Mouse (Mus musculus) kidney, adult 11 months (tissue): Measurements from ENCODE around the gene Art4.

Experiments
- DNase-seq: peaks from one replicate; pipeline ENCODE4 v3.0.0; 2022

Gene Art4

DNA sequence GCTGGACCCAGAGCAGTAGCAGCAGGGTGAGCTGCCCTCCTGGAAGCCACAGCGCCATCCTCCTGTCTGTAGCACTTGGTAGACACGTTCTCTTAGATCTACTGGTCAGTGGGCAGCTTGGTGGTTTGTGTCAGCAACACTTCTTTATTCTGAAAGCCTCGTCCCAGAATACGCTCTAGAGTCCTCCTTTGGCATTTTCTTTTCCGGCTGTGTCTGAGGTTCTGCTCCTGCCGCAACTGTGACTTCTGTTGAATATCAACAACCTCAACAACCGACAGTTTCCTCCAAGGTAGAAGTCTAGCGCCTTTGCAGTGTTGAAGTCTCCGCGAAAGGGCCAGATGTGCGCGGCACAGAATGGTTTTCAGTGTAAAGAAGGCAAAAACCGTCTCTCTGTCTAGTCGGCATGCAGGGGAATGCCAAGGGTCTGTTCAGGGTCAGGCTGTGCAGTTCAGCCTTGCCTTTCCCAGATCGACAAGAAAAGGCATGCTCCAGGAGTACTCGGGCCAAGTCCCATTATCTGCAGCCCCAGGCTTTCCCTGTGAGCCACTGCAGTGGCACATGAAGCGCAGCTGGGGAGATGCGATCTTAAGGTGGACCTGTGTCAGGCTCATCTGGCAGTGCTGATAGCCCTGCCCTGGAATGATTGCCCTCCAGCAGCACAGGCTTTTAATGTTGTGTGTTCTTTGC, at the start of gene Art4:
Art4 (minus strand) TSS at position 548 of the 687 bp plus-strand sequence.
- no peak for DNase-seq

DNA sequence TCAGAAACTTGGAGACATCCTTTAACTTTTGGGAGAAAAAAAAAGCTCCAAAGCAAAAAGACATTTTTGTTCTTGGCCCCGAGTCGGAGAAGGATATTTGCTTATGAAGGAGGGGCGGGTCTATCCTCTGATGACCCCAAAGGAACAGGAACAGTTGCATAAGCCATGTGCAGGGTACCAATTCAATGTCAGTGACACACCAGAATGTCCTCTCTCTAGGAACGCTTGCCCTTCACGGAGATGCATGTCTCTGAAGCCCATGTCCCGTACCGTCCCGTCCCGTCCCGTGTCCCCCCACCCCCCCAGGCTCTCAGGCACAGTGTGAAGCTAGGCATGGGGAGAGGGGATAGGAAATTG, 49.4 kb upstream of the Art4 start:
- peak; percentile 14 for DNase-seq

DNA sequence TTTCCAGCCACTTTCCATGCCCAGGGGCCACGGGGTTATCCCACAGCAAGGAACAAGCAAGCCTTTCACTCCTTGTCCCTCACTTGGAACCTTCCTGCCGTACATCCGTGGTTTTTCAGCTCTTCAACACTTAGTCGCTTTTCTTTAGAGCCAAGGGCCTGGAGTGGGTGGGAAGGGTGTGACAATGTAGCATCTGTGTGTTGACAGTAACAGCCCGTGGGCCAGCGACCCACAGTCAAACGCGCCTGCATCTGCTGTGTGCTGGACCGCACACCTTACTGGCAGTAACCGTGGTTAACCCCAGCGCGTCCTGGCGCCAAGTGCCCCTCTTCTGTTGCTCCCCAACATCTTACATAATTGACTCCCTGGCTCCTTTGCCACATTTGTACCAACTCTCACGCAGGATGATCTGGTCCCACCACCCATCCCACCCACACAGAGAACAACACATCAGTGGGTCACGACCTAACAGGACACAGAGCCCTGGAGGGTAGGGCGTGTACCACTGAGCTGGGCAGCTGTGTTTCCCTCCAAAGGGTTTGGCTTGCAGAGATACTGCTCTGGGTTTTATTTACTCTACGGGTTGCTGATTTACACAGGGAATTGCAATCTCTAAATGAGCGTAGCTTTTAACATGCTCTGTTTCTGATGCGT, 48.9 kb upstream of the Art4 start:
- no peak for DNase-seq

DNA sequence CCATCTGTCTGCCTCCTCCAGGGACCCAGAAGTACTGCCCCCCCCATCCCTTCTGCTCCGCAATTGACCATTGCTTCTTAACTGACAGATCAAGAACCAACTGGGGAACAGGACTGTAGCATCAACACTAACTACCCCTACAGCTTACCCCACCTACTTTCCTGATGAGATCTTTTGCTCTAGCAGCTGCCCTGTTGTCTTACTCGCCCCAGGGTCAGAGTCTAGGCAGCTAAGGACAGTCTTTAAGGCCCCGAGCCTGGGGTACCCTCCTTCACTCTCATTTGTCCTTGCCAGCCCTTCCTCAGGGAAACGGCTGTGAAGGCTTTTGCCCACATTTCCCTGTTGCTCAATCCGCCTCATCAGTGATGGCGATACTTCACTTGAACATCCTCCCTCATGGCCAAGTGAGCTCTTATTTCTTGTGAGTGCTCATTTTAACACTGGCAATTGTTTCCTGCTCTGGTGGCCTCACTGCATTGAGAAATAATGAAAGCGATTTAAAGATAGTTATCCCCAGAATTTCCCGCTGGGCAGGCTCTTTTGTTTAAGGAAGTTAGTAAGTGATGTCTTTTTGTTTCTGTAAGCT, 46.4 kb upstream of the Art4 start:
- no peak for DNase-seq

DNA sequence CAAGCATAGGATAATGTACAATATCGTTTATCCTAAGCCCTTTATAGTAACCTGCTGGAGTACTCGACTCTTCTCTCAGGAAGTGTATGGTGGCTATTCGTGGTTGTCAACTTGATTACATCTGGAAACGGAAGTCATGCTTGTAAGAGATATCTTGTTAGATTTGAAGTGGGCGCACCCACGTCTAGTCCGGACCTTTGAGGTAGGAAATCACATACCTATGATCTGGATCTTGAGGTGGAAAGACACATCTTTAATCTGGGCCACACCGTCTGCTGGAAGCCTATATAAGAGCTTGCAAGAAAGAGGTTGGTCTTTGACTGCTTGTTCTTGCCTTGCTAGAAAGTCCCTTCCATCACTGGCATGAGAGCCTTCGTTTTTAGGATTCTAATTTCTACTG, 45.0 kb upstream of the Art4 start:
- DNase-seq: no peak

DNA sequence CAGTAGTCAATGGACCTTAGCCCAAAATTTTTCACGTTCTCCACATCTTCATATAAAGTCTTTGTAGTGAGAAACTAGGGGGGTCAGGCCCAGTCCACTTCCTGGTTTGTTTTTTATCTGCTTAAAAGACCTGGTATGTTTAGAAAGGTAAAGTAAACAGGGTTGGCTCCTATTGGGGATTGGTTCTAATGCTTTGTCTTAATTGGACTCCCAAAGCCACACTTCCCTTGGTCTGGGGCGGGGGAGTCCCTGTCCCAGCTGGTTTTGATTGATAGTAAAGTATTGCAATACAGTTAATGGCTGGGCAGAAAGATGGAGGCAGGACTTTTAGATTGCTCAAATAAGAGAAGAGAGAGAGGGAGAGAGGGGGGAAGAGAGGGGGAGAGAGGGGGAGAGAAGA, 43.5 kb upstream of the Art4 start:
- DNase-seq: no peak

DNA sequence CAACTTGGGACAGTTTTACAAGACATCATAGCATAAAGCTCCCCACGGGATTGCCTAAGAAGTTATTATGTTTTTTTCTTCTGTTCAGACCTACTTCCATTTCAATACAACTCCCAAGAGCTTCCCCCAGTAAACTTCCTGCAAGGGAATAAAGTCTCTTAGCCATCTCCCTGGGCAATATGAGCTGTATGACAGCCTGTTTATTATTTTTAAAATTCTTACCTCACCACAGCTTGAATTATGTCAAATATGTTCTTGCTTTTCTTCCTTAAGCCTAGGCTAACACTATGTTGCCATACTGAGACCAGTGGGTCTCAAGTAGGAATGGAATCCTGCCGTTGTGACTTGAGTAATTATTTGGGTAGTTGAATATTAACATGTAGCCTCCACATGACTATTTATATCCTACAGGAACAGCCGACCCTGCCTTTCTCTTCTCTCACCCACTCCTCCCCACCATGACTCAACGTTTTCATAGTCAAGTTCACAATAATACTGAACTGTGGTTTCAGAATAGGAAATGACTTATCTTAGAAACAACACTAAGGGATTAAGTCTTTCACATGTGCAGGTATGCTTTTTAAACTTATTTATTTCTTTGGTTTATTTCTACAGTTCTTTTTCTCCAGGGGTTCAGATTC, 43.0 kb upstream of the Art4 start:
- no peak for DNase-seq

DNA sequence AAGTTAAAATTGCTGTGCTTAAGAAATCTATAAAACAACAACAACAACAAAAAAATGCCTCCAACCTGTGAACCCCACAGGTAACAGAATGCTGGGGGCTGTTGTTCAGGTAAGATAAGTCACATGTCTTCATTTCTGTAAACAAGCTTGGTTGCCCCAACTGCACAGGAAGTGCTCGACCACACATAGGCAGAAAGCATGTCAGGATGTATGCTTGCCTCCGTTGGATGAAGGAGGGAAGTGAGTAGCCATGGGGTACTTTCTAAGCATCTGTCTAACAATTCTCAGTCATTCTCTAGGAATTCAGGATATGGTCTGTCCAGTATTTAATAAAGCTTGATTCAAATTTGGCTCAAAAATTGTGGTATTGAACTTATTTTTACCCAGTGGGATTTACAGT, 41.4 kb upstream of the Art4 start:
- DNase-seq: no peak

DNA sequence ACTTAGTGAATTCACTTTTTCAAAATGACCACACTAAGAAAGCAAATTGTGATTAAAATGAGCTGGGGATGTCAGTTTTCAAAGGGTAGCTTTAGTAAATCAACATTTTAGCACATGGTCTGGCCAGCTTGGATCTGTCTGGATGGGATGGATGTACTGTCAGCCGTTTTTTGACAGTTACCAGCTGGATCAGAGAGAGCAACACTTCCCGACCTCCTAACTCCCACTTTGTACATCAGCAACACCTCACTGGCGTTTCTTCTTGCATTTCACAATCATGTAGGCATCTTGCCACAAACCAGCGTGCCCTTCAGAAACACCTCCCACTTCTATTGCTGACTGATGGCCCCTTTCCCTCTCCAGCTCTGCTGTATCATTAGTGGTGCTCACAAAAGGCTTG, 40.7 kb upstream of the Art4 start:
- DNase-seq: no peak

DNA sequence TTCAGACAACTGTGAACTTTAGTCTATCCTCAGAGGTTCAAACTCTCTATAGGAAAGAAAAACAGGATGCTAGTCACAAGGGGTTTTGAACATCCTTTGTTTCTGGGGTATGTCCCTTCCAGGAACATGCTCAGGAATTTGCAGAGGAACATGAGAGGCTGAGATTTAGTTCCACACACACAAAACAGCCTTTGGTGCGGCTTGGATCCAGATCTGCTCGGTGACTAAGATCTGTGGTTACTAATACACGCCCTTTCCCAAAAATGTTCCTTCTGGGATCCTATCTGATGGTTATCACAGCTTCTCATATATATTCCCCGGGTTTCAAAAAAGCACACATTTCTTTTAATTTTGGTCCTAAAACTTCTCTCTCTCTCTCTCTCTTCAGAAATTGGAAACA, 40.3 kb upstream of the Art4 start:
- no peak for DNase-seq

DNA sequence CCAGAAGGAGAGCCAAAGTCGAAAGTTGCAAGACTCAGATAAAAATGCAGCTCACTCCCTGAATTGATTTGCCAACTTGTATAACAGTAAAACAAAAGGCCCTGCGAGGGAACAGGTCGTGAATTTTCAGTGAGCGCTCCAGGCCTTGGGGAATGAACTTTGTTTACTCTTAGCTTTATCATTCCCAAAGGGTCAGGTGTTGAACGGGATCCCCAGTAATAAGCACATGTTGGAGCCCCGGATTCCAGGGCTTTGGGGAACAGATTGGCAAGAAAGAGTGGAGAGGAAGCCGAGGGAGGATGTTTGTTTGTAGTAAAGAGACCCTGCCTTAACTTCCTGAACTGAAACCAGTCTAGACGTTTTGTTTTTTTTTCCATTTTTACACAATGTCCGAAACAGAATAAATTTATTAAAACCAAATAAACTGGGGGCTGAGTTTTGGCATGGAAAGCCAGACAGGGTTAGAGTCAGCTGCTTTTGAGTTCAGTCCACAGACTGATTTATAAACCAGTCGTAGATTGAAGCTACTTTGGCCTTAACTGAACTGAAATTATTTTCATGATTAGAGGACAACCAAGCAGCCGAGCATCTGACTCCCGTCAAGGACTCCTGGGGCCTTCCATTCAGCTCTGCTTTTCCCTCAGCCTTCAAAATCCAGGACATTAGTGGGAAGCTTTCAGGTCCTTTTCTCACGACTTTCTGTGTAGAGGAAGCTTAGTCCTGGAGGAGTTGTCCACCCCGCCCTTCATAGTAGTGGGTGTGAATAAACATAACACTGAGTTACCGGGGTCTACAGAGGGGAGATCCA, 37.2 kb upstream of the Art4 start:
- DNase-seq: peak; percentile 23

DNA sequence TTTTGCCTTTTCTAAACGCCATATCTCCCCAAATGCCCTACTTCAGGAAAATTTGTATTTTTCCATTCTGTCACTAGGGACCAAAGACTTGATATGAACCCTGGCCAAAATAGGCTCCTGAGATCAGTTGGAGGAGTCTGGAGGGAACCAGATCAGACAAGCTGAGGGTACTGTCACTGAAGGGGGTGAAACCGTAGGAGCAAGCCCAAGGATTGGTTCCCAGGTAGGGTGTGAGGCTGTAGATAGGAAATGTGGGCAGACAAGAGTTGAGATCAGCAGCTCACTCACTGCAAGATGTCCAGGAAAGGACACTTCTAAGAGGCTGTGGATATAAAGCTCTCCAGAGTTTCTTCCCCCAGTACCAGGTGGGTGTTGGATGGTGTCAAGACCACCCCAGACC, 34.5 kb upstream of the Art4 start:
- no peak for DNase-seq

DNA sequence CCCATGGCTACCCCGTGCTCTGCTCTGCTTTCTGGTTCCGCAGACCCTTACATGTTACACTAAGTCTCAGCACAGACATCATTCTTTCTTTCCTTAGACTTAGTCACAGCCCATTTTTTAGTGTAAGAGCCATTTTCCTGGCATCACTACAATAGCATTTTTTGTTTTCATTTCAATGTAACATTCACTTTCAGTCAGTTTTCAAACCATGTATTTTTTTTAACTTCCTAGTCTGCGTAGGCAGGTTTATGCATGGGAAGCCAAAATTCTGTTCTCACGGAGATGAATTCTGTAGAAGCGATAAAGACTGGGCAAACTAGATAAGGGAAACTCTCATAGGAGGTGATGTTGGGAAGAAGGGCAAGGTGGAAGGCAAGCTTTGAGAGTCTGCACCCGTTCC, 32.0 kb upstream of the Art4 start:
- no peak for DNase-seq

DNA sequence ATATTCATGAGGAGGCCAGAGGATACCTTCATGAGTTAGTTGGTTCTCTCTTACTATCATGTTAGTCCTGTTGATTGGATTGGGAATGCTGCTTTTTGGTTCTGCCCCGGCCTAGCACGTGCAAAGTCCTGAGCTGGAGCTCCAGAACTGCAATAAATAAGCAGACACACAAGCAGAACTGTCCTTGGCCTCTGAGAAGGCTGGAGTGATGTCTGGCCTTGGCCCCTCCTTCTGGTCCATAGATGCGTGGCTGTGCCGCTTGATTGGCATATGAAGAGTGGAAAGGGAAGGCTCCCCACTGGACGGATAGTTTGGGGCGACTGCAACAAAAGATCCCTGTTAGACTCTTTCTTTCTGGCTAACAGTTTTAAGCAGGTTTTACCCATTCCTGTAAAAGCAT, 31.5 kb upstream of the Art4 start:
- DNase-seq: no peak

DNA sequence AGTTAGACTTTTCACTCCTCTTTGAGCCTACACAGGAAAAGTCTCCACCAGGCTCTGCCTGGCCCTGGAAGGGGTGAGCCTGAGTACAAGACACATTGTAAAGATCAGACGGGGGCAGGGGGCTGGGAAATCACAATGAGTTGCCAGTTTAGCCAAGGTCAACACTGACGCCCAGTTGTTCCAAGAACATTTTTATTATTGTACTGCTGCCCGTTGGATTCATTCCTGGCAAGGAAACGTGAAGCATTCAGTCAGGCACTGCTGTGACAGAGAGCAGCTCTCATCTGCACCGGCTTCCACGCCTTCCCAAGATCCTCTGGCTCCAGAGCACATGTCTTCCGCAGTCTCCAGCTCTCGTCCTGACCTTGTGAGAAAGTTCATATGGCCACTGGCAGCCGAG, 30.3 kb upstream of the Art4 start:
- peak; percentile 59 for DNase-seq

DNA sequence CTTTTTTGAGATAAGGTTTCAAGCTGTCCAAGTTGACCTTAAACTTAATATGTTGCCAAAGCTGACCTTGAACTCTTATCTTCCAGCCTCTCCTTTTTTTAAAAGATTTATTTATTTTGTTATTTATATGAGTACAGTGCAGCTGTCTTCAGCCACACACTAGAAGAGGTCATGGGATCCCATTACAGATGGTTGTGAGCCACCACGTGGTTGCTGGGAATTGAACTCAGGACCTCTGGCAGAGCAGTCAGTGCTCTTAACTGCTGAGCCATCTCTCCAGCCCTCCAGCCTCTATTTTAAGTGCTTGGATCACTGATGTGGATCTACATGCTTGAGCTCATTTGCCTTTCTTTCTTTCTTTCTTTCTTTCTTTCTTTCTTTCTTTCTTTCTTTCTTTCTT, 27.2 kb upstream of the Art4 start:
- peak; percentile 47 for DNase-seq

DNA sequence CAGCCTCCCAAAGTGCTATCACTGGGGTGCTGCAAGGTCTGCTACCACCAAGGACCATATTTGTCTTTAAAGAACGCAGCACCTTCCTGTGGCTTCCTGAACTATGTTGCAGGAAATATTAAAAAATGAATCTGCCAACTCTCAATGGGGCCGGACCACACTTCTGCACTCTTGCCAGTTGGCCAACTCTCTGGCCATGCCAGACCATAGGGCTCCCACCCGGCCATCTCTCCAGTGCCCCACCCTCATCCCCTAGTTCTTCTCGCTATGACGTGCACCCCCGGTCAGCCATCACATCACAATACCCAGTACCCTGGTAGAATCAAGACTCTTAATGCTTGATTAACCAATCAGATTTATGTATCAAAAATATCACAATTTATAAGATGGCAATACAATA, 26.4 kb upstream of the Art4 start:
- DNase-seq: no peak

DNA sequence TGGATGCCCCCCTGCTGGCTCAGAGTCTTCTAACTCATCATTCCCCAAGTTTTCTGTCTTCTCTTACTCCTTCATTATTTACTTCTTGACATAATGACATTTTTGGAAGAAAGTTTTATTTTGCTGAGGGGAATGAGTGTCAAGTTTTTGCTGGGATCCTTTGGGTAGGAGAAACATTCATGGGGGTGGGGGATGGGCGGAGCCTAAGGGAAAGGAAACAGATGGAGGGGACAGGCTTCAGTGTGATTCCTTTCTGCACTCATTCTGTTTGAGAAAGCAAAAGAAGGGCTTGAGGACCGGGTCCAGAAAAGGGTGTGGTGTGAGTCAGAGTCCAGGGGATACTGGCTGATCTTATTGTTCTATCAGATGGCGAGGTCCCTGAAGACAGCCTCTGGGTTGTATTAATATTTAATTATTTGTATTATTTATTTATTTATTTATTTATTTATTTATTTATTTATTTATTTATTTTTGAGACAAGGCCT, 25.9 kb upstream of the Art4 start:
- DNase-seq: no peak

DNA sequence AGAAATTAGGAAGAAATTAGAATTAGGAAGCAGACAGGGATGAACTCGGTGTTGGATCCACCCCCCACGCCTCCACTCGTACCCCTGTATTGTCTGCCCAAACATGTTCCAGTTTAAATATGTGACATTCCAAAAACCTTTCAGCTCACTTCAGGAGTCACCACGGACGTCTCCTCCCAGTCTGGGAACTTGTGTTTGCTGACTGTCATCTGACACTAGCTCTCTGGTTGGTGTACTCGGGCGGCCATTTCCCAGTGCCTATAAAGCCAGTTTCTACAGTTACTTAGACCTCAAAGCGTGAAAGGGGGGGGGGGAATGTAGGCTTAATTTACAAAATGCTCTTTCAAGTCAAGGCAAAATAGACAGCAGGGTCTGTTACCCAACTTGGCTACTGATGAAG, 24.1 kb upstream of the Art4 start:
- no peak for DNase-seq

DNA sequence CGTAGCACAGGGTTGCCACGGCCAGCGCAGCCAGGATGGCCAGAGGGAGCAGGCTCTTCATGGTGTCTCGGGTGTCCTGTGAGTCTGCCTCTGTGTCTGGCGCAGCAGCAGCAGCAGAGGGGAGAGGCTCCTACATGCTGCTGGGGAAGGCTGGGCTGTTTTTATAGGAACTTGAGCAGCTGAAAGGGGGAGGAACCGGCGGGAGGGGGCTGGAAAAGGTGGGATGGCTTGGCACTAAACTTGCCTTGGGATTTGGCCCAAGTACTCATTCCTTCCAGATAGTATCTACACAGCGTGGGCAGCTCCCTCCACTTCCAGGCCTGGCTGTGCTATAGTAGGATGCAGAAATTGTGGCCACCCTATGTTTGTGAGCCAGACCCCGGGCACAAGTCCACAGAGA, 18.1 kb upstream of the Art4 start, which contains the start of gene Mgp:
Mgp (minus strand) TSS at position 154 of the 400 bp plus-strand sequence.
- no peak for DNase-seq

DNA sequence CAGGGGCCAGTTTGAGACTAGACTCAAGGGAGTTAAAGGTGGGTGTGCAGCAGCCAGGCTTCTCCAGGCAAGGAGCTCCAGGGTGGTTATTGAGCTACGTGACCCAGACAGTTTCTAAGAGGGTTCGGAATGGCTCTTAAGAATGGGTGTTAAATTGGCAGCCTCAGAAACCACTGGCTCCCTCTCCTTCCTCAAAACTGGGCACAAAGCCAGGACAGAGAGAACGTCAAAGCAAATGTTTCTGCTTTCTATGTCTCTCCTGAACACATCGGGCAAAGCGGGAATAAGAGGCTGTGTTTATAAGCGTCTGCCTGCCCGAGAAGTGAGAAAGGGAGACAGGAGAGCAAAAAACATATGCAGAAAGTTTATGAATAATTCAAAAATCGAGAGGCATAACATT, 17.1 kb upstream of the Art4 start:
- no peak for DNase-seq

DNA sequence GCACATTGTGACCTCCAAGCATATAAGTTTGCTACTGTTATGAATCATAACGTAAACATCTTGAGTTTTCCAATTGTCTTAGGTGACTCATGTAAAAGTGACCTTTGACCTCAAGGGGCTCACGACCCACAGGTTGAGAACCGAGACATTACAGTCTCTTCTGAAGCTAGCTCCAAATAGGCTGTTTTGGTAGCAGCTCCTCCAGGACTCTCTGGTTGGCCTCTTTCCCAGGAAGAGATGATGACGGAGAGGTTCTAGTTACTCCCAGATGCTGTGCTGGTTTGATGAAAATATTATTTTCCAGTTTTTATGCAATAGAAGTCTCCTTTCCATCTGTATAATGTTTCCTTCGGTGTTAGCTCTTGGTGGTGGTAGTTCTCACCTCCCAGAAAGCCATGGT, 11.4 kb upstream of the Art4 start:
- no peak for DNase-seq

DNA sequence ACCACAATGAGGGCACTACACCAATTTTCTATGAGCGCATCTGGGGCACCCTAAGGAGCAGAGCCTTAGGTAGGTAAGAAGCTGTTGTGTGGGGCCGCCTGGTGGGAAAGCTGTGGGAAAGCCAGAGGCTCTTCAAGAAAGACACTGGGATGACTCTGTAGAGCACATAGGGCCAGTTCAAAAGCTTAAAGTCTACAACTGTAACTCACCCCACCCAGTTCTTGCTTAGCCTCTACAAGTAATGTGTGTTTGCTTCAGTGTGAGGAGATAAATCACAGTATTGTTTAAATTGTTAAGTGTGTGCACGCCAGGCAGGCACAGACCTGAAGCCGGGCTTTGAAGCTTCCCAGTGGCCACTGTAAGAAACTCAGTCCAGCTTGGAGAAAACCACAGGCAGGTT, 8.6 kb upstream of the Art4 start:
- no peak for DNase-seq
